Mouse (Mus musculus) small intestine, adult 2 months (tissue): ENCODE data around the gene Hal. TPM values are rescaled to one million over a fixed set of nuclear protein-coding genes. Genes with fewer than 3 reads are reported as not detected.

ENCODE experiments used
- H3K27ac ChIP-seq: fragments of 200-500 bp; 2 replicates; pipeline ENCODE4 v1.5.1; 2012; ENCODE audit warnings: low read depth, low read length, control low read depth, inconsistent platforms; ENCODE audit not compliant: insufficient read depth
- H3K27me3 ChIP-seq: fragments of 200-500 bp; 2 replicates; pipeline ENCODE4 v1.6.1; 2012; ENCODE audit warnings: mild to moderate bottlenecking, moderate library complexity, low read length, inconsistent platforms; ENCODE audit not compliant: control insufficient read depth, insufficient read depth
- H3K36me3 ChIP-seq: fragments of 200-500 bp; 2 replicates; pipeline ENCODE4 v1.6.1; 2012; ENCODE audit warnings: mild to moderate bottlenecking, low read length, control low read depth, inconsistent platforms; ENCODE audit not compliant: control insufficient read depth, insufficient read depth
- H3K4me1 ChIP-seq: fragments of 200-500 bp; 2 replicates; pipeline ENCODE4 v1.6.1; 2012; ENCODE audit warnings: low read length, inconsistent platforms, mixed read lengths; ENCODE audit not compliant: control insufficient read depth, insufficient read depth, insufficient read length
- H3K4me3 ChIP-seq: fragments of 200-500 bp; 2 replicates; pipeline ENCODE4 v1.5.1; 2012; ENCODE audit warnings: low read depth, mild to moderate bottlenecking, control low read depth, inconsistent platforms, low read length, moderate library complexity
- CTCF ChIP-seq: fragments of 200-500 bp; IDR thresholded peaks from 2 replicates; pipeline ENCODE4 v1.5.1; 2012; ENCODE audit warnings: low read depth, mild to moderate bottlenecking, control low read depth, inconsistent platforms, low read length, moderate library complexity, mixed read lengths; ENCODE audit not compliant: insufficient replicate concordance, insufficient read length; ENCODE audit errors: extremely low read depth
- POLR2A ChIP-seq: fragments of 200-500 bp; IDR thresholded peaks from 2 replicates; pipeline ENCODE4 v1.6.1; 2012; ENCODE audit warnings: low read depth, mild to moderate bottlenecking, control low read depth, inconsistent platforms, low read length, moderate library complexity
- WGBS: fragments of 180-500 bp; shearing (Covaris S2); methylation state at CpG from one replicate; pipeline ENCODE4 v1.1.7; 2018; 5-methylcytosine and 5-hydroxymethylcytosine counted together
- polyA plus RNA-seq: library from polyadenylated mRNA; depleted of rRNA; stranded (reverse); fragments of >200 nt; gene quantifications from 2 replicates; pipeline ENCODE4 v1.2.3, GENCODE M21; 2012

Gene Hal
- polyA plus RNA-seq, 1 experiment, result 2.8 TPM

DNA sequence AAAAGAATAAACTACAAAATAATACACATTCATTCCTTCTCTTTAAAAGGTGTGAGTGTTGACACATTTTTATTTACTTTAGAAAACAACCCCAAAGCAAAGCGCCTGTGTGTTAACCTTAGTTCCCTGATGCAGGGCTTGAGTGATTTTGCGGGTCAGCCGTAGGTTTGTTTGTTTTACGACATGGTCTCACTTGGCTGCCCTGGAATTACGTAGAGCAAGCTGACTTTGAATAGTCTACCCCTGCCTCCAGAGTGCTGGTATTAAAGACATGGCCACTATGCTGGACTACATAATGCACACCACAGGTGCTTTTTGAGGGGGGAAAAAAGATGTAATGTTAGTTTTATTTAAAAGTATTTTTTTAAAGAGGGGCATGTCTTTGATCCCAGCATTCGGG, 50.2 kb downstream of the Hal start:
- peaks cover 4% of the 10 kb centered on the region for H3K4me1 ChIP-seq
- no peaks in the 10 kb centered on the region for H3K36me3 ChIP-seq
- H3K27me3 ChIP-seq, result peaks cover 4% of the 10 kb centered on the region; the same call in 1 of the 2 replicates
- WGBS, result 74% methylated on average over 6 of the region's 6 CpGs
- no peak overlapping the region for H3K27ac ChIP-seq
- TF ChIP-seq CTCF, result no peak
- no peak for TF ChIP-seq POLR2A
- no peak overlapping the region for H3K4me3 ChIP-seq

GRCm38 (mm10) chr10:93539775-93540430, 51.3 kb downstream of the Hal start, which contains the start of gene Amdhd1:
TSS of gene Amdhd1 (minus strand) at chr10:93540033.
- 0 out of 2 replicates have a peak, but pooled peaks have one; percentile 42 for TF ChIP-seq POLR2A
- peak; percentile 64 for TF ChIP-seq CTCF
- Histone ChIP-seq H3K4me1 (peaks cover 4% of the 10 kb centered on the region), H3K27ac (no peak within 1 kb of the TSS), H3K27me3 (no peaks in the 10 kb centered on the region), H3K36me3 (no peaks in the 10 kb centered on the region), H3K4me3 (peak within 1 kb of the TSS; percentile 55)
- WGBS, result 2% methylated on average over 35 of the region's 35 CpGs

GRCm38 (mm10) chr10:93540431-93541210, 52.1 kb downstream of the Hal start, which contains the start of gene Ccdc38:
TSS of gene Ccdc38 (plus strand) at chr10:93540632.
- no peak for TF ChIP-seq CTCF
- TF ChIP-seq POLR2A, result no peak
- no peaks in the 10 kb centered on the region for H3K36me3 ChIP-seq
- H3K4me3 ChIP-seq, result peak within 1 kb of the TSS; percentile 55
- H3K4me1 ChIP-seq, result peaks cover 4% of the 10 kb centered on the region
- H3K27me3 ChIP-seq, result no peaks in the 10 kb centered on the region
- no peak within 1 kb of the TSS for H3K27ac ChIP-seq
- 56% methylated on average over 17 of the region's 17 CpGs for WGBS

- Histone ChIP-seq H3K27ac (no peak overlapping the region), H3K4me1 (peaks cover 4% of the 10 kb centered on the region), H3K27me3 (no peaks in the 10 kb centered on the region), H3K36me3 (no peaks in the 10 kb centered on the region), H3K4me3 (no peak overlapping the region)
- TF ChIP-seq CTCF, result no peak
- no peak for TF ChIP-seq POLR2A
- 81% methylated on average over 1 of the region's 1 CpGs for WGBS
These were observed 53.0 kb downstream of the Hal start for GRCm38 (mm10) chr10:93541585-93541984.

- Histone ChIP-seq H3K27ac (no peak overlapping the region), H3K4me1 (peaks cover 4% of the 10 kb centered on the region), H3K27me3 (no peaks in the 10 kb centered on the region), H3K36me3 (no peaks in the 10 kb centered on the region), H3K4me3 (no peak overlapping the region)
- no peak for TF ChIP-seq CTCF
- no peak for TF ChIP-seq POLR2A
- WGBS, result 68% methylated on average over 4 of the region's 4 CpGs
These were observed 53.8 kb downstream of the Hal start for GRCm38 (mm10) chr10:93542356-93542755.

DNA sequence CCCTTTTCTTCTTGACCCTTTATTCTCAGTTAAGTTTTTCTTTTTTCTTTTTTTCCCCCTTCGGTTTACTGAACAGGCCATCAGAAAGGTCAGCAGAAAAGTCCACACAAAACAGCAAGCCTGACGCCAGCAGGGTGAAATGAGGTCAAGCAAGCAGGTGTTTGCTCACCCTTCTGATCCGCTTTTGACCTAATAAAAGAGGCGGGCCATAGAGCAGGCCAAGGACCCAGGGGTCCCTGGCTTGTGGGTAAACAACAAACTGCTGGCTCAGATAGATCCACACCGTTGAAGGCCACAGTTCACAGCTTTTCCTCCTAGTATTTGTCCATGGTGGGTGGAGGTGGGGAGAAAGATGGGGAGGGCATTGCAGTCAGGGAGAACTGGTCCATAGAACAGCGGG, 54.6 kb downstream of the Hal start:
- H3K4me3 ChIP-seq, result no peak overlapping the region
- TF ChIP-seq CTCF (no peak), POLR2A (no peak)
- peaks cover 4% of the 10 kb centered on the region for H3K4me1 ChIP-seq
- no peak overlapping the region for H3K27ac ChIP-seq
- no peaks in the 10 kb centered on the region for H3K27me3 ChIP-seq
- H3K36me3 ChIP-seq, result no peaks in the 10 kb centered on the region
- 36% methylated on average over 6 of the region's 6 CpGs for WGBS

GRCm38 (mm10) chr10:93544172-93544571, 55.6 kb downstream of the Hal start:
- Histone ChIP-seq H3K4me3 (no peak overlapping the region), H3K36me3 (no peaks in the 10 kb centered on the region), H3K27ac (no peak overlapping the region), H3K27me3 (no peaks in the 10 kb centered on the region), H3K4me1 (peaks cover 4% of the 10 kb centered on the region)
- 85% methylated on average over 5 of the region's 5 CpGs for WGBS
- no peak for TF ChIP-seq CTCF
- TF ChIP-seq POLR2A, result no peak
